Mouse (Mus musculus): ENCODE results near the gene Pdlim7.
A peak's percentile ranks its signal among the peaks of the same experiment; 100 is the strongest.

Pdlim7 gene

DNA sequence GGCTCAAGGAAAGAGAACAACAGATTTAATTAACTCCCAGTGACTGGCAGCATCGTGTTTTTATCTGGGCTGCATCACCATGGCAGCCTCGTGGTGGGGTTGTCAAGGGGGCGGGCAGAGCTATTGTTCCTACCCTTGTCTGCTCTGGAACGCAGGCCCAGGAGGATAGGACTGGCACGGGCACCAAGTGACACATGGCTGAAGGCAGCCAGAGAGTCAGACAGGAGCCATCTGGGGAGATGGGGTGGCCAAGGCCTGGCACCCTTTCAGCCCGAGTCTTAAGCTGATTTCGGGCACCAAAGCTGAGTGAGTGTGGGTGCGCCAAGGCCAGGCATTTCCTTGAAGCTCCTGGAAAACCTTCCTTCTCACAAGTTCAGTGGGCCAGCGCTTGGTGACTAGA lies 43.1 kb downstream of the Pdlim7 start:
- peak; percentile 73 for DNase-seq (ENCODE audit: extremely low read depth, insufficient read length, low spot score)

DNA sequence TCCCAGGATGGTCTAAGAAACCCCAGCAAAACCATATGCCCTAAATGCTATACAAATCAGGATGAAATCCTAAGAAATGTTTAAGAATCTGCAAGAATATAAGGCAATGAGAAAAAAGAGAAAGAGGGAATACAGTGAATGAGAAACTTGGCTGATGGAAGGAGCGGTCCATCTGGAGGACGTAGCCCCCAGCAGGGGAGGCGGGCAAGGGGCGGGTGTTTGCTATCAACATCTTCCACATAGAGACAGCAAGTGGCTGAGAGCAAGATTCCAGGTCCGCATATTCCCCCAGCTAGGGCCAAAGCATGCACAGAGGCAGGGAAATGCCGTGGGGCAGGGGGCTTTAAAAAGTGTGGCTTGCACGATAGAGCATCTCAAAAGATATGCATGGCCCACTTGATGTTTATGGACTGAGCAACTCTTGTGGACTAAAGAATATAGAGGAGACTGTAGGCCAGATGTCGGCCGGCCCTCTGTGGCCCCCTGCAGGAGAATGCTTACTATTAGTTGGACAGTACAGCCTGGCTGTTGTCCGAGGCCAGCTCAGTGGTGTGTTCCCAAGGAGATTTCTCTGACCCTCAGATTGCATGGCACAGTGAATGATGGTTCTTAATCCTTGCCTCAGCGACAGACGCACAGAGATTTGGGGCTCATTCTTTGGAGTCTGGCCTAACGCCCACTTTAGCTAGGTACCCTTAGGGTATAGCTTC lies 44.5 kb downstream of the Pdlim7 start:
- no peak for DNase-seq (ENCODE audit: extremely low read depth, insufficient read length, low spot score)

DNA sequence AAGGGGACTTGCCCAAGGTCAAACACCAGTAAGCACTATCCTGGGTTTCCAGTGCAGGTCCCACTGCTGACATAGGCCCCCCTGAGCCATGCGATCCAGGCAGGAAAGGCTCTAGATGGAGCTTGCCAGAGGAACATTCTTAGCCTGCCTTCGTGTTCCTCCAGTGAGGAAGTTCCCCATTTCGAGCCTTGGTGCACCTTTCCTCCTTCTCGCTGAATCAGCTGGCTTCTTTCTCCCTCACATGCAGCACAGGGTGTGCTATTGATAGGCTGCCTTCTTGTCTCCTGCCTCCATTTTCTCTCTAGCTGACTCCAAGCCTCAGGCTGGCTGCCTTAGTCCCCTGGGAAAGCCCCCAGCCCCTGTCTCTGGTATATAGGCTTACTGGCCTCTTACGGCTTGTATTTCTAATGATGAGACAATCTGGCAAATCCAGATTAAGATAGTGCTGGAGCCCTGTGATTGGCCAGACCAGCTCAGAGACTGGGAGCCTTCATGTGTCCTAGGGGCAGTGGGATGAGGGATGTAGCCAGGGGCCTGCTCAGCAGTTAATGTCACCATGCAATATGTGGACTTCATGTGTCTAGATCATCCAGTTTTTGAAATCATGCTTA lies 47.5 kb downstream of the Pdlim7 start:
- DNase-seq (ENCODE audit: extremely low read depth, insufficient read length, low spot score): no peak

GRCm38 (mm10) chr13:55465184-55465583 lies 48.3 kb downstream of the Pdlim7 start:
- peak; percentile 88 for DNase-seq (ENCODE audit: extremely low read depth, insufficient read length, low spot score)

GRCm38 (mm10) chr13:55464027-55464884 lies 49.2 kb downstream of the Pdlim7 start, which contains the start of gene Prr7:
Prr7 (plus strand) TSS chr13:55464267.
- no peak for DNase-seq (ENCODE audit: extremely low read depth, insufficient read length, low spot score)

DNA sequence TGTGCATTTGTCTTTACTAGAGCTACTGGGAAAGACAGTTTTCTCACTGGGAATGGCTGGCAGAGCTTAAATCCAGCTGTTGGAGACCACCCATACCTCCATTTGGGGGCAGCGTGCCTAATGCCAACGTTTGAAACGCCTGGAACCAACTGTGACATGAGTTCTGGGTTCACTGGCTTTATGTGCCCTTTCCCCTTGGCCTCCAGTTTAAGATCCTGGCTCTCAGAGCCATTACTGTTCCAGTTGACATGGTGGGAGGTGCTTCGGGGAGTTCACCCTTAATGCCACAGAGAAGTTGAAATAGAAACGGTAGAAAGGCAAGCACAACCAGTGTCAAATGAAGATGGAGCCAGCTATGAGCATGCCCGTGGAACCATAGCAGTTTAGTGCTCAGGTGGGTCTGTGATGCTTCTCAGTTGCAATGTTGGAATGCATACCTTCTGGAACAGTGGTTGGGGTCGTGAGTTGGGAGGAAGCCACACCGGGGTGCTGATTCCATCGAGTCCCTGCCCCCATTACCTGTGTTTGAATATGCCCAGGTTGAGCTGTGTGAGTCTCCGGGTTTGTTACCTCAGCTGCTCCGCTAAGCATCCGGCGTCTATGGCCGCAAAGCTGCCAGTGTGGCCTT lies 50.0 kb downstream of the Pdlim7 start:
- DNase-seq (ENCODE audit: extremely low read depth, insufficient read length, low spot score): no peak

GRCm38 (mm10) chr13:55462965-55463364 lies 50.5 kb downstream of the Pdlim7 start:
- DNase-seq (ENCODE audit: extremely low read depth, insufficient read length, low spot score): no peak

GRCm38 (mm10) chr13:55451785-55452549 lies 61.5 kb downstream of the Pdlim7 start:
- no peak for DNase-seq (ENCODE audit: extremely low read depth, insufficient read length, low spot score)

GRCm38 (mm10) chr13:55451296-55451695 lies 62.2 kb downstream of the Pdlim7 start:
- DNase-seq (ENCODE audit: extremely low read depth, insufficient read length, low spot score): no peak

DNA sequence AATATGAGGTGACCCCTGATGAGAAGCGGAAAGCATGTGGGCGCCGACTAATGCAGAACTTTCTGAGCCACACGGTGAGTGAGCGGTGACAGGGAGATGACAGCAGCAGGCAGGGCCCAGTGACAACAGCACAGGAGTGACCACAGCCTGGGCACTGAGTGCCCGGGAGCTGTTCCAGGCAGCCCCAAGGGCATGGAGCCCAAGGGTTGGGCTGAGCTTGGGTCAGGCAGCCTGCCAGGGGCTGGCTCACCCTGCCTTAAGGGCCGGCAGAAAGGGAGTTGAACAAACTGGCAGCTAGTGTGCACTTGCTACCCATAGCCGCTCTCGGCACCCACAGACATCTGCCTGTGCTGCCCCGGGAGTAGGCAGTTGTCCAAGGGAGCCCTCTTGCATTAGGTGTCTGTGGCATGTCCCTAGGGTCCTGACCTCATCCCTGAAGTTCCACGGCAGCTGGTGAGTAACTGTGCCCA lies 62.9 kb downstream of the Pdlim7 start:
- peak; percentile 99 for DNase-seq (ENCODE audit: extremely low read depth, insufficient read length, low spot score)

- DNase-seq (ENCODE audit: extremely low read depth, insufficient read length, low spot score): no peak
Observed at GRCm38 (mm10) chr13:55449679-55450441, 63.6 kb downstream of the Pdlim7 start.

GRCm38 (mm10) chr13:55449205-55449604 lies 64.3 kb downstream of the Pdlim7 start:
- DNase-seq (ENCODE audit: extremely low read depth, insufficient read length, low spot score): no peak

DNA sequence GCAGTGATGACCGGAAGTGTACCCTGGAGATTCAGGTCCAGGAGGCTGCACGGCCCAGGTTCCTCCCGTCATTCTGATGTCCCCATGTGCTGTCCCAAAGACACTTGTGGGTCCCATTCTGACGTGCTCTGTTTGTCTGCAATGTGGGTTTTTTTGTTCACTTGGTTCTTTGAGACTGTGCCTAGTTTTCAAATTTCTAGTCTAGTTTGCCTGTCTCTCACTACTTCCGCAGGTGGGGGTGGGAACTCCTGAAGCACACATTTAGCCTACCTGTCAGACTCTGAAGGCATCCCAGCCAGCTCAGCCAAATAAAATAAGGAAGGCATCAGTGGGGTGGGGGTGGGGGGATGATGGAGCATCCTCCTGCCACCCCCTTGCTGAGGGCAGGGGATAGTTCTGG lies 65.3 kb downstream of the Pdlim7 start:
- no peak for DNase-seq (ENCODE audit: extremely low read depth, insufficient read length, low spot score)

- no peak for DNase-seq (ENCODE audit: extremely low read depth, insufficient read length, low spot score)
Observed at GRCm38 (mm10) chr13:55447543-55447943, 65.9 kb downstream of the Pdlim7 start.

GRCm38 (mm10) chr13:55446483-55447105 lies 66.9 kb downstream of the Pdlim7 start:
- no peak for DNase-seq (ENCODE audit: extremely low read depth, insufficient read length, low spot score)

All from 3134 (cell line).